Mouse (Mus musculus): ENCODE data around the gene AC109138.7.

GRCm38 (mm10) chr19:4231253-4232185 is 17.4 kb downstream of the AC109138.7 start, which contains the start of gene Pold4:
- TF ChIP-seq CTCF (IDR thresholded peaks at IDR 0.05; ENCODE audit: extremely low read depth, insufficient read depth, low read length) (no peak), POLR2A (IDR thresholded peaks at IDR 0.05; ENCODE audit: extremely low read depth, insufficient read depth, low read length) (peak; percentile 94)

Measured in cortical plate, adult 2 months (tissue).